Mouse (Mus musculus) lung, postnatal 0 days (tissue): ENCODE results near the gene Zcchc14. TPM values are rescaled to one million over a fixed set of nuclear protein-coding genes. Genes with fewer than 3 reads are reported as not detected.

ENCODE experiments used
- ATAC-seq: fragments of 200-750 bp; cut with Nextera tagmentation; 2 replicates; pipeline ENCODE4 v1.8.0; 2017; ENCODE audit warnings: moderate library complexity
- DNase-seq: peaks from one replicate; pipeline ENCODE4 v3.0.0-alpha.2; 2016; ENCODE audit warnings: low spot score
- H3K27ac ChIP-seq: fragments of 300-500 bp; sonication (generic); 2 replicates; pipeline ENCODE4 v1.5.1; 2014; ENCODE audit warnings: antibody characterized with exemption, mild to moderate bottlenecking, low read length, mixed read lengths
- H3K27me3 ChIP-seq: fragments of 300-500 bp; sonication (generic); replicated peaks from 2 replicates; pipeline ENCODE4 v1.6.1; 2014; ENCODE audit warnings: low read length, mixed read lengths; ENCODE audit not compliant: insufficient read depth
- H3K36me3 ChIP-seq: fragments of 300-500 bp; sonication (generic); 2 replicates; pipeline ENCODE4 v1.6.1; 2014; ENCODE audit warnings: low read length, mixed read lengths; ENCODE audit not compliant: insufficient read depth
- H3K4me1 ChIP-seq: fragments of 300-500 bp; sonication (generic); 2 replicates; pipeline ENCODE4 v1.6.1; 2014; ENCODE audit warnings: antibody characterized with exemption, low read depth, low read length, mixed read lengths; ENCODE audit not compliant: insufficient read depth
- H3K4me2 ChIP-seq: fragments of 300-500 bp; sonication (generic); replicated peaks from 2 replicates; pipeline ENCODE4 v1.6.1; 2014; ENCODE audit warnings: low read depth, mild to moderate bottlenecking, low read length, moderate library complexity, mixed read lengths
- H3K4me3 ChIP-seq: fragments of 300-500 bp; sonication (generic); 2 replicates; pipeline ENCODE4 v1.5.1; 2014; ENCODE audit warnings: low read depth, low read length
- H3K9ac ChIP-seq: fragments of 300-500 bp; sonication (generic); replicated peaks from 2 replicates; pipeline ENCODE4 v1.6.1; 2014; ENCODE audit warnings: low read depth, mild to moderate bottlenecking
- H3K9me3 ChIP-seq: fragments of 300-500 bp; sonication (generic); 2 replicates; pipeline ENCODE4 v1.6.1; 2016; ENCODE audit warnings: low read length, mixed read lengths
- CTCF ChIP-seq: IDR thresholded peaks from 2 replicates; pipeline ENCODE4 v1.5.1; 2016; ENCODE audit warnings: antibody characterized with exemption, mild to moderate bottlenecking
- EP300 ChIP-seq: IDR thresholded peaks from 2 replicates; pipeline ENCODE4 v1.6.1; 2016; ENCODE audit warnings: antibody characterized with exemption, mild to moderate bottlenecking, control low read depth
- WGBS: fragments of 180-500 bp; shearing (Covaris S2); extraction: QIAGEN DNeasy Blood & Tissue Kit; methylation state at CpG from one replicate; pipeline ENCODE4 v1.1.7; 2014; 5-methylcytosine and 5-hydroxymethylcytosine counted together
- polyA plus RNA-seq: library from polyadenylated mRNA; unstranded; fragments of >200 nt; fragmentation: Nextera tagmentation; extraction: Ambion mirVana; gene quantifications from 2 replicates; pipeline ENCODE4 v1.2.1, GENCODE M21; 2015

The Zcchc14 gene
- polyA plus RNA-seq, 1 experiment from 2014 or later: 11.1 TPM

- Histone ChIP-seq H3K36me3 (0 out of 2 replicates have a peak, but pooled peaks cover 1% of the 10 kb centered on the region), H3K4me2 (no peak overlapping the region), H3K9me3 (no peaks in the 10 kb centered on the region), H3K4me3 (no peak overlapping the region), H3K4me1 (no peaks in the 10 kb centered on the region; the same call in 1 of the 2 replicates), H3K9ac (no peak overlapping the region), H3K27ac (no peak overlapping the region), H3K27me3 (no peaks in the 10 kb centered on the region)
- 90% methylated on average over 12 of the region's 12 CpGs for WGBS
- TF ChIP-seq EP300 (no peak), CTCF (no peak)
- ATAC-seq (no peak), DNase-seq (no peak)
These were observed 92.9 kb downstream of the Zcchc14 start for GRCm38 (mm10) chr8:121559801-121560200.

DNA sequence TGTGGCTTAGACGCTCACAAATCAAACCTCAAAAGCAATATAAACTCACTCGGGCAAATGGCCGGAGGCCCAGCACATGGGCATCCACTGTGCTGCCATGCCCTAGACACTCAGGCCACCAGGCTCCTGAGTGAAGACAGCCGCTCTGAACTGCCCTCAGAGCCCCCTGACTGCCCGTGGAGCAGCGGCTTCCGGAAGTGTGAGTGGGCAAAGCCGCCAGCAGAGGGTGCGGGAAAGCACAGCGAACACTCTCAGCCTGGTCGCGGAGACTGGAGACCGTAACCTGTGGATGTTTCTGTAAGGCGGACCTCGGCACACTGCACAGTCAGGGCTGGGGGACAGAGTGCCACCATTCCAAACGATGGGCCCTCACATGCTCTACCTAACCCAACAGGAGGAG, 94.2 kb downstream of the Zcchc14 start:
- ATAC-seq (no peak), DNase-seq (no peak)
- Histone ChIP-seq H3K9me3 (no peaks in the 10 kb centered on the region), H3K4me3 (no peak overlapping the region), H3K9ac (no peak overlapping the region), H3K4me2 (no peak overlapping the region), H3K27me3 (no peaks in the 10 kb centered on the region), H3K4me1 (no peaks in the 10 kb centered on the region; the same call in 1 of the 2 replicates), H3K27ac (no peak overlapping the region), H3K36me3 (0 out of 2 replicates have a peak, but pooled peaks cover 7% of the 10 kb centered on the region)
- TF ChIP-seq CTCF: 0 out of 2 replicates have a peak, but pooled peaks have one; percentile 11
- no peak for TF ChIP-seq EP300
- WGBS: 83% methylated on average over 16 of the region's 16 CpGs

DNA sequence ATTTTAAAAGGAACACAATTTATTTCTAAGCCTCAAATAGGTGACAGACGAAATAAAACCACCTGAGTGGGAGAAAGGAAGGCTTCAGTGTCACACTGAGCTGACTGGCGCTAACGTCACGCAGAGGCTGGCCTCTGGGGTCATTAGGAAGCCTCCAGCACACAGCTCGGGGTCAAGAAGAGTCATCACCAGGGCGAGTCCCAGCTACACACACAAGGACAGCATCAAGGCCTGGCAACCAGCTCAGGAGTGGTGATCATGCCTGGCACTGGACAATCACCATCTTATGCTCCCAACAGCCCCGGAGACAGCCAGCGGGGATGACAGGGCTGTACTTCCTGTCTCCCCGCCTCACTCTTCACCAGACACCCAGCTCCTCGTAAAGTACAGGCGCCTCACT, 95.0 kb downstream of the Zcchc14 start:
- DNase-seq (no peak), ATAC-seq (no peak)
- Histone ChIP-seq H3K9me3 (no peaks in the 10 kb centered on the region), H3K27ac (no peak overlapping the region), H3K27me3 (no peaks in the 10 kb centered on the region), H3K9ac (no peak overlapping the region), H3K4me2 (no peak overlapping the region), H3K4me1 (no peaks in the 10 kb centered on the region; the same call in 1 of the 2 replicates), H3K4me3 (no peak overlapping the region), H3K36me3 (0 out of 2 replicates have a peak, but pooled peaks cover 7% of the 10 kb centered on the region)
- WGBS: 78% methylated on average over 11 of the region's 11 CpGs
- no peak for TF ChIP-seq CTCF
- TF ChIP-seq EP300: no peak

GRCm38 (mm10) chr8:121553831-121554475, 98.7 kb downstream of the Zcchc14 start:
- no peak for DNase-seq
- no peak for ATAC-seq
- H3K4me3 ChIP-seq: no peak overlapping the region
- no peak overlapping the region for H3K27ac ChIP-seq
- TF ChIP-seq CTCF (no peak), EP300 (no peak)
- H3K4me1 ChIP-seq: no peaks in the 10 kb centered on the region
- H3K9me3 ChIP-seq: no peaks in the 10 kb centered on the region
- no peaks in the 10 kb centered on the region for H3K27me3 ChIP-seq
- no peak overlapping the region for H3K9ac ChIP-seq
- H3K4me2 ChIP-seq: no peak overlapping the region
- H3K36me3 ChIP-seq: peaks cover 17% of the 10 kb centered on the region
- 95% methylated on average over 31 of the region's 32 CpGs for WGBS

- no peak for ATAC-seq
- Histone ChIP-seq H3K27ac (no peak overlapping the region), H3K9me3 (no peaks in the 10 kb centered on the region), H3K4me2 (no peak overlapping the region), H3K4me3 (no peak overlapping the region), H3K36me3 (peaks cover 17% of the 10 kb centered on the region), H3K27me3 (no peaks in the 10 kb centered on the region), H3K4me1 (no peaks in the 10 kb centered on the region), H3K9ac (no peak overlapping the region)
- no peak for DNase-seq
- TF ChIP-seq EP300: no peak
- no peak for TF ChIP-seq CTCF
- 76% methylated on average over 9 of the region's 9 CpGs for WGBS
These were observed 100.2 kb downstream of the Zcchc14 start for GRCm38 (mm10) chr8:121552506-121552905.

GRCm38 (mm10) chr8:121551065-121551985, 101.4 kb downstream of the Zcchc14 start:
- 58% methylated on average over 24 of the region's 24 CpGs for WGBS
- ATAC-seq: no peak
- H3K36me3 ChIP-seq: peaks cover 17% of the 10 kb centered on the region

More at GRCm38 (mm10) chr8:121551065-121551985, 101.4 kb downstream of the Zcchc14 start:
- Histone ChIP-seq H3K4me2 (no peak overlapping the region), H3K4me3 (no peak overlapping the region), H3K9ac (no peak overlapping the region), H3K27ac (no peak overlapping the region), H3K9me3 (no peaks in the 10 kb centered on the region), H3K27me3 (no peaks in the 10 kb centered on the region), H3K4me1 (no peaks in the 10 kb centered on the region)
- TF ChIP-seq CTCF (no peak), EP300 (no peak)
- DNase-seq: no peak
